Mouse (Mus musculus): ENCODE measurements around the gene Kifc5b. TPM values are rescaled to one million over a fixed set of nuclear protein-coding genes. Genes with fewer than 3 reads are reported as not detected.

The Kifc5b gene
- 1.1 and 1.4 TPM in 2 replicates for polyA plus RNA-seq (2015; fragmentation: Nextera tagmentation; extraction: Ambion mirVana)

DNA sequence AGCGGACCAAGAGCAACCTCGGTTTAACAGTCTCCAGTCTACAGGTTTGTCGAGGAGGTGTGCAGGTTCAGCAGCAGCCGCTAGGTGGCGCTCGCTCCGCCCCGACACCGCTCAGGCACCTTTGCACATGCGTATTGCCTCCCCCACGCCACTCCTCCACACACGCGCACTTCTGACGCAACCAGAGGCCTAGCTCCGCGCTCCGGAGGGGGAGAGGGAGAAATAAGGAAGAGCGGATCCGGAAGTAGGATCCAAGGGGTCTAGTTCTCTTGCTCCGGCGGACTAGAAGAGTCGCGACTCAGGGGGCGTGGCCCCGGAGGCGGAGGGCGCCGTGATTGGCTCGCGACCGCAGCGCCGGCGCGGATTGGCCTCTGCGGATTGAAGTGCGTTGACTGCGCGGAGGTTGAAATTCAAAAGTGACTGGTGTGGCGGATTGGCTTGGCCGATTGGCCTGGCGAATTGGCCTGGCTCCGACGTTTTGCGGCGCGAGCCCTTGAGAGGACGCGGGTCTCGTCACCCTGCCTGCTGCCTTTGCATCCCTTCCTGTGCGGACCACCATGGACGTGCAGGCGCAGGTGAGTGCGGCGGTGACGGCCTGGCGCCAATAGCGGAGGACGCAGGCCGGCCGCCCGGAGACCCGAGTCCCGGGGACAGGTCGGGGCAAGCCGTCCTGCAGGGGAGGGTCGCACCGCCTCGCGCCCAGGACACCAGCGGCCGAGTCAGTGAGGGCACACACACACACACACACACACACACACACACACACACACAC is at the start of gene Kifc5b:
Gene Kifc5b, plus strand, starts transcription at position 381 of the 772 bp plus-strand sequence.

DNA sequence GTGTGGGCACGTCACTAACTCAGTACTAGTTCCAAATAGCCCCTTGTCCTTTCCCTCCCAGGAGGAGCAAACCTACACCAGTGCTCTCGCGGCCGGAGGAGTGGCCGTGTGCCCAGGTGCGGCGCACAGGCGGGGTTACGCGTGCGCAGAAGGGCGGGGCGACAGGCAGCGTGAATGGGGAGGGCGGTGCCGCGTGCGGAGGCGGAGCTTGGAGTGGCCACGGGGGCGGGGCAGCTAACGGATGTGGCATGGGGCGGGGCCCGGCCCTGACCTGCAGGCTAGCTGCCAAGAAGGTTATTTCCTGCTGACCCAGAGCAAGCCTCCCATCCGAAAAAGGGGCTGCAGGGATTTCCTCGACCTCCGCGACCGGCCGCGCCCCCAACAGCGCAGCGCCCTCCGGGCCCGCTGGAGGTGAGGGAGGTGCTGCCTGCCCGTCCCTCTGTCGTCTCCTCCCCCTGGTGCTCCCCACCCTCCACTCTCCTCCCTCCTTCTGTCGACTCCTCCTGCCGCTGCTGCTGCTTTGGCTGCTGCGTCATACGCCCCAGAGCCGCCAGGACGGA is 16.0 kb downstream of the Kifc5b start, which contains the start of gene Phf1:
Gene Phf1, plus strand, starts transcription at position 214 of the 560 bp plus-strand sequence.

DNA sequence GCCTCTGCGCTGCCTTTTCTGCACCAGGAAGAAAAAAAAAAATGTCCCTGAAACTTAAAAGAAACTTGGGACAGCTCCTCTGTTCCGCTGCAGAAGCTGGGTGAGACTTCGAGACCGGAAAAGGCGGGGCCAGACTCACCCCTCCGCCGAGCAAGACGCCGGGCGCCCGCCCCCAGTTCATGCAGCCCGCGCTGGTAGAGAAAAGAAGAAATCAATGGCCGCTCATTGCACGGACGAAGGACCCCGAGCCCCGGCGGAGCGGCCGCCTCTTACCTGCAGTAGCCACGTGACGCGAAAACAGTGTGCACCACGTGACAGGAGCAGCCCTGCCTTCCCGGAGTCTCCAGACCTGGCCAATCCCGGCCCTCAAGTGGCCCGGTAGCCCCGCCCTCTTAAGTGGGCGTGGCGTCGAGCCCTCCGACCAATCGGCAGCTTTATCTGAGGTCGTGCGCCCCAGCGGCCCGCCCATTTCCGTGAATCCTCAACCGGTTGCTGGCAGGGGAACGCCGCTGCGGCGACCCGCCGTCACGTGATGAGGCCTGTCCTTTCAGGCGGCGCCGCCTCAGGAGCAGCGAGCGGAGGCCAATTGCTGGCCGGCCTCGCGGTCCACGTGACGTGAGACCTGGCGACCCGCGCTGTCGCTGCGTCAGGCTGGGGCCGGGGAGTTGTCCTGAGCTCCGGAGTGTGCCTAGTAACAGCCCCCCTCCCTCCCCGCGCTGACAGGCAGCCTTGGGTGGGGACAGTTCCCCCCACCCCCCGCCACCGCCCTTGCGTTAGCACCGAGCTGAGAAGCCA is 22.5 kb downstream of the Kifc5b start, which contains the start of gene Cuta:
Gene Cuta, minus strand, starts transcription at position 392 of the 795 bp plus-strand sequence.

DNA sequence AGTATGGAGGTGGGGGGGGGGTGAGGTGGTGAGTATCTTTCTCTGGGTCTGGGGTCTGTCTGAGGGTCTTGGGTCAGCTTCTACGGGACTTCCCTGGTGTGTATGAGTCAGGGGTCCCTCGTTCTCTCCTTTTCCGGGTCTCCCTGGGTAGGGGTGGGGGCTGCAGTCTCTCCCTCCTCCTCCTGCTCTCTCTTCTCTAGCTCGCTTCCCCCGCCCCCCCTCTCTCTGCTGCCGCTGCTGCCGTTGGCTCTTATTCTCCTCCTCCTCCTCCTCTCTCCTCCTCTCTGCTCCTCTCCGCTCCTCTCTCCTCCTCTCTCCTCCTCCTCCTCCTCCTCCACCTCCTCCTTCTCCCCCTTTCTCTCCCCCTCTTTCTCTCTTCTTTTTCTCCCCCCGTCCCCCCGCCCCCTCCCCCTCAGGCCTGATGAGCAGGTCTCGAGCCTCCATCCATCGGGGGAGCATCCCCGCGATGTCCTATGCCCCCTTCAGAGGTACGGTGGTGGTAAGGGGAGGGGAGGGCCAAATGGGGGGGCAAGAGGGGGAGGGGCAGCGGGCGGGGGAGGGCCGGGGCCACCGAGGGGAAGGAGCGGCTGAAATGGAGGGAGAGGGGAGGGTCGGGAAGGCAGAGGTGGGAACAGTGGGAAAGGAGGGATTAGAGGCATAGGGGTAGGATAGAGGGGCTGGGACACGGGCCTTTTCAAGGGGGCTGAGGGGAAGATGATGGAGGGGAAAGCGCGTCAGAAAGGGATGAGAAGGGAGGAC is 24.3 kb downstream of the Kifc5b start, which contains the start of gene Syngap1:
Gene Syngap1, plus strand, starts transcription at position 223 of the 759 bp plus-strand sequence.

DNA sequence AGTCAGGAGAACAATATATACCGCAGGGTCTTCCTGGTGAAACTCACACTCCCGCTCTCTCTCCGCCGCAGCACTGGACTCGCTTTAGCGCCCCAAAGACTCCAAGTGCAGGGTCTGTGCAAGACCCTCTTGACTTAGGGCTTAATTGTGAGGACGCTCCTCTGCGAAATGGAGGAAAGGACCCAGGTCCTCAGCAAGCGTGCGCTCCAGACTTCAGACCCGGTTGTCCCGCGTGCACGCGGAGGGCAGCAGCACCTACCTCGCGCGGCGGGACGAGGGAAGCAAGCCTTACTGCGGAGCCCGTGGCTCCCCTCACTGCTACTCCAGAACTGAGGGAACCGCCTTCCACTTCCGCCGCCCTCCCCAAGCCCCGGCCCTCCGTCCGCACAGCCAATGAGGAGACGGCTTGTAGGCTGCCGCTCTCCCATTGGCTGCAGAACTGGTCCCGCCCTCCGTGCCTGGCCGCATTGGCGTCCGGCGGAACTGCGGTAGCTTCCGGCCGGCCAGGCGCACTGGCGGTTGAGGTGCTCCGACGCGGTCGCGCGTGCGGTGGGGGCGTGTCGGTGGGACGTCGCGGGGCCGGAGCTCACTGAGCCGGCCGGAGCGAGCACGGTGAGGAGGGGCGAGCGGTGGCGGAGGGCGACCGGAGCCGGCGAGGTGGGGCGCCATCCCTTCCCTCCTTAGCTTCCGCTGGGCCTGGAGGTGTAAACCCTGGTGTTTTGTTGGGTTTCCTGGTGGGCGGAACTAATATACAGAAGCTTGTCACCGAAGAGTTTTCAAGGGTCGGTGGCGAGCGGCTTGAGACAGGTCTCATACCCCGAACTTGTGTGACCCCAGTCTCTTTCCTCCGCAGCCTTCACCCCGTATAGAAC is 56.0 kb downstream of the Kifc5b start, which contains the start of gene Zbtb9:
Gene Zbtb9, plus strand, starts transcription at position 465 of the 872 bp plus-strand sequence.

Small RNA genes lying within 50 kb of the gene (microRNA-seq; reads per million reads assigned to microRNA genes)
- 0 reads per million in 2 experiments for gene Gm27775
- 0.30 to 0.42 reads per million in 2 experiments for gene Mir3083
- gene Mir6968, result 0.61 to 1.1 reads per million in 2 experiments

Other genes with a start within 250 kb of the Kifc5b start
- gene Crebrf, start 201.4 kb upstream of the Kifc5b start, polyA plus RNA-seq (2015; fragmentation: Nextera tagmentation; extraction: Ambion mirVana), result 5.7 and 6.5 TPM in 2 replicates
- 34.3 and 36.4 TPM in 2 replicates for gene Bnip1, start 136.0 kb upstream of the Kifc5b start, polyA plus RNA-seq (2015; fragmentation: Nextera tagmentation; extraction: Ambion mirVana)
- not detected in 2 replicates for gene Nkx2-5, start 72.1 kb upstream of the Kifc5b start, polyA plus RNA-seq (2015; fragmentation: Nextera tagmentation; extraction: Ambion mirVana)
- 5.7 and 6.1 TPM in 2 replicates for gene Phf1, start 16.0 kb downstream of the Kifc5b start, polyA plus RNA-seq (2015; fragmentation: Nextera tagmentation; extraction: Ambion mirVana)
- 127 and 139 TPM in 2 replicates for gene Cuta, start 22.5 kb downstream of the Kifc5b start, polyA plus RNA-seq (2015; fragmentation: Nextera tagmentation; extraction: Ambion mirVana)
- 0.42 and 0.84 TPM in 2 replicates for gene Syngap1, start 24.2 kb downstream of the Kifc5b start, polyA plus RNA-seq (2015; fragmentation: Nextera tagmentation; extraction: Ambion mirVana)
- 3.6 and 5.1 TPM in 2 replicates for gene Zbtb9, start 56.1 kb downstream of the Kifc5b start, polyA plus RNA-seq (2015; fragmentation: Nextera tagmentation; extraction: Ambion mirVana)
- gene Bak1, start 111.9 kb downstream of the Kifc5b start, polyA plus RNA-seq (2015; fragmentation: Nextera tagmentation; extraction: Ambion mirVana), result 2.6 and 2.7 TPM in 2 replicates
- gene Itpr3, start 140.2 kb downstream of the Kifc5b start, polyA plus RNA-seq (2015; fragmentation: Nextera tagmentation; extraction: Ambion mirVana), result 1.1 TPM in 2 replicates
- 390 and 413 TPM in 2 replicates for gene Uqcc2, start 216.8 kb downstream of the Kifc5b start, polyA plus RNA-seq (2015; fragmentation: Nextera tagmentation; extraction: Ambion mirVana)

Data from skeletal muscle tissue, postnatal 0 days (tissue).